Mouse (Mus musculus) layer of hippocampus, postnatal 14 days (tissue): ENCODE data around the gene Acsbg1. TPM values are rescaled to one million over a fixed set of nuclear protein-coding genes. Genes with fewer than 3 reads are reported as not detected.

ENCODE experiments used
- DNase-seq, 2 experiments: peaks; one replicate each; pipeline ENCODE4 v3.0.0; 2021 to 2022; ENCODE audit warnings: low spot score in 2 of 2, mixed read lengths in 1 of 2
- microRNA-seq, 2 experiments: library from miRNA; unstranded; fragments of <30 nt; microRNA quantifications; one replicate each; pipeline ENCODE4 v1.2.0; 2021
- total RNA-seq, 2 experiments: library from RNA; stranded (reverse); gene quantifications; 2 replicates each; pipeline ENCODE4 v1.2.3; 2021

Acsbg1 gene
- total RNA-seq, 2 experiments from 2014 or later: 115 TPM

DNA sequence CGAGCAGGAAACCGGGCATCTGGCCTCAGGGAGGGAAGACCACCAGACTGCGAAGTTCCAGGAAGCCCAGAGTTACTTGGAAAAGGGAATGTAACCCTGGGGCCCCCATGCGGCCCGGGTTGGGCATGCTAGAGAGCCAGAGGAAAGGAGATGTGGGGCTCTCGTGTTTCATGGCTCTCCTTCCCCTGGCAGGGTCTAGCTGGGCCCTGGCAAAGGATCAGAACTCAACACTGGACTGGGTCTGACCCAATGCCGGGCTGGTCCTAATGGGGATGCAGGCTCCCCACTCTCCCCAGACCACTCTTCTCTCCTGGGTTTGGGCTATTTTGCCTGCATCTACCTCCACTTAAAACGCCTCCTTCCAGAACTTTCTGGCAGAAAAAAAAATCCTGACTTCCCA lies 102.9 kb downstream of the Acsbg1 start:
- no peak for DNase-seq

DNA sequence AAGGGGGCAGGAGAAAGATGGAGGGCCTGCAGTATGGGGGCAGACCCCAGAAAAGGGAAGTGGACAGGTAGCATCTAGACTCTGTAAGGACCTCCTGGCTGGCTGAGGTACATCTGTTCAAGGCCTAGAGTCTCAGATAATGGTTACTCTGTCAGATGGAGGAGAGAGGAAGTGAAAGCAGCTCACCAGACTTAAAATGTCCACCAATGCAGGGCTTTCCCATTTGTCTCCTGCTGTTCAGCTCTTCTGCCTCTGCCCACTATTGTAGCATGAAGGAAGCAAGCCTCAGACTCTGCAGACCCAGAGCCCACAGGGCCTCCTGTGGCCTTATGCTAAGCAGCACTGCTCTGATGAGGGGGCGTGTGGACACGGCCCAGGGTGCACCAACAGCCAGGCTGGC lies 106.6 kb downstream of the Acsbg1 start:
- DNase-seq: no peak

Small RNAs within 50 kb of the gene (microRNA-seq; reads per million reads assigned to microRNA genes)
- gene Mir5710: 1.1 to 2.0 reads per million in 2 experiments

Other genes with a start within 250 kb of the Acsbg1 start
- gene Dmxl2, start 160.2 kb downstream of the Acsbg1 start, total RNA-seq: 100 to 1,000 TPM; 225 to 231 TPM
- under 1 TPM in 1 of 2 experiments, not detected in 1; 0.18 TPM for gene Sh2d7, start 122.9 kb downstream of the Acsbg1 start, total RNA-seq
- gene Cib2, start 101.7 kb downstream of the Acsbg1 start, total RNA-seq: 10 to 100 TPM; 20.5 to 21.9 TPM
- 100 to 1,000 TPM; 210 to 214 TPM for gene Idh3a, start 75.5 kb downstream of the Acsbg1 start, total RNA-seq
- 10 to 100 TPM; 25.6 to 30.8 TPM for gene Dnaja4, start 37.0 kb upstream of the Acsbg1 start, total RNA-seq
- gene Wdr61, start 72.6 kb upstream of the Acsbg1 start, total RNA-seq: 10 to 100 TPM; 53.8 to 59.3 TPM
- gene Crabp1, start 102.9 kb upstream of the Acsbg1 start, total RNA-seq: 1 to 10 TPM; 3.6 to 4.4 TPM
- gene Ireb2, start 201.9 kb upstream of the Acsbg1 start, total RNA-seq: 10 to 100 TPM; 64.6 to 65.9 TPM